Mouse (Mus musculus): ENCODE data around the gene Prim2. TPM values are rescaled to one million over a fixed set of nuclear protein-coding genes. Genes with fewer than 3 reads are reported as not detected.
"Not testable (repeated sequence)": the region's sequence is repeated elsewhere in the genome, so short reads cannot be mapped to it uniquely, and the experiment has no call there.

Prim2 gene
- polyA plus RNA-seq, 1 experiment from 2014 or later = 22.6 TPM

DNA sequence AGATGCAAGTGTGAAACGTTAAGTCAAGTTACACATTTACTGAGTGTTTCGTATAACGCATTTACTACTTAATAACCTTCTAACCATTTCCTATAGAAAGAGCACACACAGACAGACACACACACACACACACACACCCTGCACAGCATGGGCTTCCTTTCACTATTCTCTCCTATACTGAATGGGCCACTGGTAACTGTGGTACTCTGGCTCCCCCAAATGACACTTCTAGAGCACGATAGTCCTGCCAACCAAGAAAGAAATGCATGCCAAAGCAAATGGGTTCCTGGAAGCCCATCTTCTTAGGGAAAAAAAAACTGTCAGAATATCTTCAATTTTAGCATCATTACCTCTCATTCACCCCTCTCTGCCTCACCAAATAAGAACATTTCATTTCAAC lies 22.4 kb downstream of the Prim2 start:
- no peak overlapping the region for H3K4me3 ChIP-seq (ENCODE audit: low read length)
- no peak overlapping the region for H3K4me2 ChIP-seq (ENCODE audit: low read depth, low read length)
- no peaks in the 10 kb centered on the region for H3K27me3 ChIP-seq (ENCODE audit: control insufficient read depth, insufficient read depth, low read length)
- H3K9me3 ChIP-seq (replicated peaks; ENCODE audit: control insufficient read depth, low read length) = no peaks in the 10 kb centered on the region
- no peak for ATAC-seq (replicated peaks; ENCODE audit: extremely low read depth, insufficient read depth, low FRiP score)
- H3K36me3 ChIP-seq (ENCODE audit: control insufficient read depth, insufficient read depth) = peaks cover 9% of the 10 kb centered on the region; the same call in 1 of the 2 replicates
- no peaks in the 10 kb centered on the region for H3K4me1 ChIP-seq (ENCODE audit: control insufficient read depth, insufficient read depth, low read length)
- no peak overlapping the region for H3K9ac ChIP-seq (ENCODE audit: low read length)
- no peak overlapping the region for H3K27ac ChIP-seq (ENCODE audit: low read length)
- WGBS = 80% methylated on average over 4 of the region's 4 CpGs

DNA sequence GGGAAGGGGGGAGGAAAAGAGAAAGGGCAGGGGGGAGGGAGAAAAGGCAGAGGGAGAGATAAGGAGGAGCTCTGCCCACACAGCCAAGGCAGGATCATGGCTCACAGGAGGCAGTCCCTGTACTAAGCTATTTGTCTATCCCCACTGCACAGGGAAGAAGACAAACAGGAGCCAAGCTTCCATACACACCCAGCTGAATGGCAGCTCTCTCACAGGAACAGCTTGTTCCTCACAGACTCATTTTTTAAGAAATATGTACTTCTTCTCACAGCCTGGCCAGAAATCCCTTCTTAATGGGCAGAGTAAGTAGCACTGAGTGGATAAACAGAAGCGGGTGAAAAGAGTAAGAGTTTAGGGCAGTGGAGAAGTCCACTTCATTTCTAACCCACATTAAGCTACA lies 23.9 kb downstream of the Prim2 start:
- ATAC-seq (replicated peaks; ENCODE audit: extremely low read depth, insufficient read depth, low FRiP score) = no peak
- H3K9ac ChIP-seq (ENCODE audit: low read length) = no peak overlapping the region
- H3K9me3 ChIP-seq (replicated peaks; ENCODE audit: control insufficient read depth, low read length) = no peaks in the 10 kb centered on the region
- 73% methylated on average over 1 of the region's 1 CpGs for WGBS
- H3K4me1 ChIP-seq (ENCODE audit: control insufficient read depth, insufficient read depth, low read length) = no peaks in the 10 kb centered on the region
- no peak overlapping the region for H3K4me3 ChIP-seq (ENCODE audit: low read length)
- peaks cover 6% of the 10 kb centered on the region; the same call in 1 of the 2 replicates for H3K36me3 ChIP-seq (ENCODE audit: control insufficient read depth, insufficient read depth)
- H3K27ac ChIP-seq (ENCODE audit: low read length) = no peak overlapping the region
- H3K27me3 ChIP-seq (ENCODE audit: control insufficient read depth, insufficient read depth, low read length) = no peaks in the 10 kb centered on the region
- H3K4me2 ChIP-seq (ENCODE audit: low read depth, low read length) = no peak overlapping the region

GRCm38 (mm10) chr1:33641139-33641538 lies 28.5 kb downstream of the Prim2 start:
- H3K27ac ChIP-seq (ENCODE audit: low read length) = no peak overlapping the region
- no peaks in the 10 kb centered on the region for H3K4me1 ChIP-seq (ENCODE audit: control insufficient read depth, insufficient read depth, low read length)
- ATAC-seq (replicated peaks; ENCODE audit: extremely low read depth, insufficient read depth, low FRiP score) = no peak
- H3K9ac ChIP-seq (ENCODE audit: low read length) = no peak overlapping the region
- H3K9me3 ChIP-seq (replicated peaks; ENCODE audit: control insufficient read depth, low read length) = no peaks in the 10 kb centered on the region; the same call in 1 of the 2 replicates
- H3K27me3 ChIP-seq (ENCODE audit: control insufficient read depth, insufficient read depth, low read length) = no peaks in the 10 kb centered on the region
- H3K4me3 ChIP-seq (ENCODE audit: low read length) = no peak overlapping the region
- WGBS = 81% methylated on average over 2 of the region's 2 CpGs
- no peak overlapping the region for H3K4me2 ChIP-seq (ENCODE audit: low read depth, low read length)
- H3K36me3 ChIP-seq (ENCODE audit: control insufficient read depth, insufficient read depth) = peaks cover 12% of the 10 kb centered on the region

- Histone ChIP-seq H3K9ac (ENCODE audit: low read length) (no peak overlapping the region), H3K4me1 (ENCODE audit: control insufficient read depth, insufficient read depth, low read length) (no peaks in the 10 kb centered on the region), H3K4me2 (ENCODE audit: low read depth, low read length) (no peak overlapping the region), H3K4me3 (ENCODE audit: low read length) (no peak overlapping the region), H3K9me3 (replicated peaks; ENCODE audit: control insufficient read depth, low read length) (no peaks in the 10 kb centered on the region; the same call in 1 of the 2 replicates), H3K27ac (ENCODE audit: low read length) (no peak overlapping the region), H3K36me3 (ENCODE audit: control insufficient read depth, insufficient read depth) (peaks cover 12% of the 10 kb centered on the region), H3K27me3 (ENCODE audit: control insufficient read depth, insufficient read depth, low read length) (no peaks in the 10 kb centered on the region)
- ATAC-seq (replicated peaks; ENCODE audit: extremely low read depth, insufficient read depth, low FRiP score) = no peak
- 91% methylated on average over 5 of the region's 5 CpGs for WGBS
Measured at GRCm38 (mm10) chr1:33640089-33640488, 29.5 kb downstream of the Prim2 start.

- WGBS = 91% methylated on average over 7 of the region's 7 CpGs
- Histone ChIP-seq H3K4me1 (ENCODE audit: control insufficient read depth, insufficient read depth, low read length) (no peaks in the 10 kb centered on the region), H3K27ac (ENCODE audit: low read length) (no peak overlapping the region), H3K4me3 (ENCODE audit: low read length) (no peak overlapping the region), H3K27me3 (ENCODE audit: control insufficient read depth, insufficient read depth, low read length) (no peaks in the 10 kb centered on the region), H3K9me3 (replicated peaks; ENCODE audit: control insufficient read depth, low read length) (no peaks in the 10 kb centered on the region; the same call in 1 of the 2 replicates), H3K4me2 (ENCODE audit: low read depth, low read length) (no peak overlapping the region), H3K36me3 (ENCODE audit: control insufficient read depth, insufficient read depth) (peaks cover 12% of the 10 kb centered on the region), H3K9ac (ENCODE audit: low read length) (no peak overlapping the region)
- no peak for ATAC-seq (replicated peaks; ENCODE audit: extremely low read depth, insufficient read depth, low FRiP score)
Measured at GRCm38 (mm10) chr1:33639234-33639633, 30.4 kb downstream of the Prim2 start.

DNA sequence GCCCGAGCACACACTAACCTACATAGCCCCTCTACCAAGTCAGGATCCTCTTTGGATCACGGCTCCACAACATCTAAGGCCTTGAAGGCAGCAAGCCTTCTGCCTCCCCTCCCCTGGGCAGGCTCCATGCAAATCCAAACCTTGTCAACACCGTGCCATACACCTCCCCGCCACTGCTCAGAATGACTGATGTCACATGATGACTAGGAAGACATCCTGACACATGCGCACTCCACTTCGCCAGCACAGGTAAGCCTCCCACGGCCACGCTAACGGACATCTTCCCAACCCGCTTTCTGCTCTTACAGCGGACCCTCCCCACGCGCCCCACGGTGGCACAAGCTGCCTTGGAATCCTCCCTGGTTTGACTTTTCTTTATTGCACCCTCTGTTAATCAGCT lies 31.8 kb downstream of the Prim2 start:
- no peak overlapping the region for H3K4me2 ChIP-seq (ENCODE audit: low read depth, low read length)
- H3K9ac ChIP-seq (ENCODE audit: low read length) = no peak overlapping the region
- WGBS = 91% methylated on average over 14 of the region's 14 CpGs
- no peak for ATAC-seq (replicated peaks; ENCODE audit: extremely low read depth, insufficient read depth, low FRiP score)
- H3K4me3 ChIP-seq (ENCODE audit: low read length) = no peak overlapping the region
- peaks cover 18% of the 10 kb centered on the region for H3K36me3 ChIP-seq (ENCODE audit: control insufficient read depth, insufficient read depth)
- H3K4me1 ChIP-seq (ENCODE audit: control insufficient read depth, insufficient read depth, low read length) = no peaks in the 10 kb centered on the region
- H3K9me3 ChIP-seq (replicated peaks; ENCODE audit: control insufficient read depth, low read length) = no peaks in the 10 kb centered on the region; the same call in 1 of the 2 replicates
- H3K27me3 ChIP-seq (ENCODE audit: control insufficient read depth, insufficient read depth, low read length) = no peaks in the 10 kb centered on the region
- no peak overlapping the region for H3K27ac ChIP-seq (ENCODE audit: low read length)

GRCm38 (mm10) chr1:33636421-33637195 lies 33.0 kb downstream of the Prim2 start:
- H3K36me3 ChIP-seq (ENCODE audit: control insufficient read depth, insufficient read depth) = peaks cover 18% of the 10 kb centered on the region
- no peak overlapping the region for H3K4me3 ChIP-seq (ENCODE audit: low read length)
- ATAC-seq (replicated peaks; ENCODE audit: extremely low read depth, insufficient read depth, low FRiP score) = no peak
- H3K4me1 ChIP-seq (ENCODE audit: control insufficient read depth, insufficient read depth, low read length) = no peaks in the 10 kb centered on the region
- WGBS = 88% methylated on average over 10 of the region's 10 CpGs
- H3K27me3 ChIP-seq (ENCODE audit: control insufficient read depth, insufficient read depth, low read length) = no peaks in the 10 kb centered on the region
- no peaks in the 10 kb centered on the region; the same call in 1 of the 2 replicates for H3K9me3 ChIP-seq (replicated peaks; ENCODE audit: control insufficient read depth, low read length)
- H3K27ac ChIP-seq (ENCODE audit: low read length) = no peak overlapping the region
- H3K4me2 ChIP-seq (ENCODE audit: low read depth, low read length) = peak overlapping the region; percentile 40; the same call in 1 of the 2 replicates
- H3K9ac ChIP-seq (ENCODE audit: low read length) = peak overlapping the region; percentile 33; the same call in 1 of the 2 replicates

GRCm38 (mm10) chr1:33631002-33631618 lies 38.5 kb downstream of the Prim2 start:
- WGBS = 91% methylated on average over 1 of the region's 1 CpGs
- not testable (repeated sequence) for H3K9ac ChIP-seq (ENCODE audit: low read length); H3K4me1 ChIP-seq (ENCODE audit: control insufficient read depth, insufficient read depth, low read length); H3K4me2 ChIP-seq (ENCODE audit: low read depth, low read length); H3K9me3 ChIP-seq (replicated peaks; ENCODE audit: control insufficient read depth, low read length); H3K27me3 ChIP-seq (ENCODE audit: control insufficient read depth, insufficient read depth, low read length); ATAC-seq (replicated peaks; ENCODE audit: extremely low read depth, insufficient read depth, low FRiP score); H3K27ac ChIP-seq (ENCODE audit: low read length); H3K4me3 ChIP-seq (ENCODE audit: low read length)
- H3K36me3 ChIP-seq (ENCODE audit: control insufficient read depth, insufficient read depth) = peaks cover 18% of the 10 kb centered on the region

DNA sequence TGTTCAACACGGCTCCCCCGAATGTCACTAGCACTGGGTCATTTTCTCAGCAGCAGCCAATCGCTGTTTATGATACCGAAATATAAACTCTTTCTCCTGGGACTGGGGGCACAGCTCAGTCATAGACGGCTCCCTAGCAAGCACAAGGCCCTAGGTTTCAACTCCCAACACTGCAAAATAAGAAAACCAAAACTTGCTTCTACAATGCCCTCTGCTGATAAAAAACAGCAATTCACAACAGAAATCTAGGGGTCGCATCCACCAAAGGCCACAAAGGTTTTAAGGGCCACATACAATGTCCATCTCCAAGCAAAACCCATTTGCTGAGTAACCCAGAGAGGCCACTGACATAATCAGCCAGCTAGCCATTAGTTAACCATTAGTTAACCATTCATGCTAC lies 41.8 kb downstream of the Prim2 start:
- no peak for ATAC-seq (replicated peaks; ENCODE audit: extremely low read depth, insufficient read depth, low FRiP score)
- H3K36me3 ChIP-seq (ENCODE audit: control insufficient read depth, insufficient read depth) = peaks cover 14% of the 10 kb centered on the region
- no peak overlapping the region for H3K9ac ChIP-seq (ENCODE audit: low read length)
- H3K4me1 ChIP-seq (ENCODE audit: control insufficient read depth, insufficient read depth, low read length) = no peaks in the 10 kb centered on the region
- no peak overlapping the region for H3K27ac ChIP-seq (ENCODE audit: low read length)
- H3K4me2 ChIP-seq (ENCODE audit: low read depth, low read length) = no peak overlapping the region
- H3K4me3 ChIP-seq (ENCODE audit: low read length) = no peak overlapping the region
- no peaks in the 10 kb centered on the region for H3K27me3 ChIP-seq (ENCODE audit: control insufficient read depth, insufficient read depth, low read length)
- H3K9me3 ChIP-seq (replicated peaks; ENCODE audit: control insufficient read depth, low read length) = no peaks in the 10 kb centered on the region; the same call in 1 of the 2 replicates
- whole genome bisulfite sequencing = 76% methylated on average over 6 of the region's 6 CpGs
